Mouse (Mus musculus) urinary bladder, adult 18-20 months (tissue): ENCODE data around the gene Igfbp6.
"Not testable (repeated sequence)": the region's sequence is repeated elsewhere in the genome, so short reads cannot be mapped to it uniquely, and the experiment has no call there.

Experiments used
- DNase-seq, 2 experiments: peaks; one replicate each; pipeline ENCODE4 v3.0.0; 2022; ENCODE audit warnings: low spot score in 2 of 2, mixed read lengths in 2 of 2

The Igfbp6 gene

DNA sequence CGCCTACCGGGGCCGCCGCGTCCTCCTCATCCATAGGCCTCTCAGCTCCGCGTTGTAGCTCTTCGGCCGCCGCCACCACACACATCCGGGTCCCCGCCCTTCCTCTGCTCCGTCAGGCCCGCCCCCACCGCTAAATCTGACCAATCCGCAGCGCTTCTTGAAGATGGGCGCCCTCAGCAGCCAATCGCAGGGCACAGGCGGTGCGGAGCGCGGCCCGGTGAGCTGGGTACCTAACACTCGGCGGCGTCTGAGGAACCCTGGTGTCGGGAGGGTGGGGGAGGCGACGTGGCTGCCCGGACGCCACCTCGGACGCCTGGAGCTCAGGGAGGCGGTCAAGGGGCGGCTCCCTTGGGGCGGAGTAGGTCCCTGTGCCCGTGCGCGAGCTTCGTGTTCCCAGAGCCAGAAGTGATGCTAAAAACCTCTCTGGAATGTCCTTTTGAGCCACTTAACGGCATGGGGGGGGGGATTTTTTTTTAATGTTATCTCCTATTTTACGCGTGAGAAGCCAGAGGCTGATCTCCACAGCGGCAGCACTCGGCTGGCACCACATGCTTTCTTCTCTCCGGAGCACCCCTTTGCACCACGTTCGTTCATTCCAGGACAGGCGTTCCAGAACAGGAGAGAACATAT lies 7.9 kb upstream of the Igfbp6 start, which contains the start of gene Spryd3:
Gene Spryd3, minus strand, starts transcription at position 106 of the 630 bp plus-strand sequence.
- DNase-seq = peak; percentile 97 to 100

DNA sequence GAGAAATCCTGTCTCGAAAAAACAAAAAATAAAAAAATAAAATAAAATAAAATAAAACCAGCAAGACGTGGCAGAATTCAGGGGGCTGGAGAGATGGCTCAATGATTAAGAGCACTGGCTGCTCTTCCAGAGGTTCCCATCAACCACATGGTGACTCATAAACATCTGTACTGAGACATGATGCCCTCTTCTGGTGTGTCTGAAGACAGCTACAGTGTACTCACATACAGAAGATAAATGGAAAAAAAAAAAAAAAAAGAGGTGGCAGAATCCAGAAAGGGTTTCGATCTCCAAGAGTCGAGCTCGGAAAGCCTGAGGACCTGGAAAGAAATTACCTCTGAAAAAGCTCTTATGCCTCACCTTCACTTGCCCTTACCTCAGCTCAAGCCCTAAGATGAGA lies 3.0 kb upstream of the Igfbp6 start:
- no peak for DNase-seq

DNA sequence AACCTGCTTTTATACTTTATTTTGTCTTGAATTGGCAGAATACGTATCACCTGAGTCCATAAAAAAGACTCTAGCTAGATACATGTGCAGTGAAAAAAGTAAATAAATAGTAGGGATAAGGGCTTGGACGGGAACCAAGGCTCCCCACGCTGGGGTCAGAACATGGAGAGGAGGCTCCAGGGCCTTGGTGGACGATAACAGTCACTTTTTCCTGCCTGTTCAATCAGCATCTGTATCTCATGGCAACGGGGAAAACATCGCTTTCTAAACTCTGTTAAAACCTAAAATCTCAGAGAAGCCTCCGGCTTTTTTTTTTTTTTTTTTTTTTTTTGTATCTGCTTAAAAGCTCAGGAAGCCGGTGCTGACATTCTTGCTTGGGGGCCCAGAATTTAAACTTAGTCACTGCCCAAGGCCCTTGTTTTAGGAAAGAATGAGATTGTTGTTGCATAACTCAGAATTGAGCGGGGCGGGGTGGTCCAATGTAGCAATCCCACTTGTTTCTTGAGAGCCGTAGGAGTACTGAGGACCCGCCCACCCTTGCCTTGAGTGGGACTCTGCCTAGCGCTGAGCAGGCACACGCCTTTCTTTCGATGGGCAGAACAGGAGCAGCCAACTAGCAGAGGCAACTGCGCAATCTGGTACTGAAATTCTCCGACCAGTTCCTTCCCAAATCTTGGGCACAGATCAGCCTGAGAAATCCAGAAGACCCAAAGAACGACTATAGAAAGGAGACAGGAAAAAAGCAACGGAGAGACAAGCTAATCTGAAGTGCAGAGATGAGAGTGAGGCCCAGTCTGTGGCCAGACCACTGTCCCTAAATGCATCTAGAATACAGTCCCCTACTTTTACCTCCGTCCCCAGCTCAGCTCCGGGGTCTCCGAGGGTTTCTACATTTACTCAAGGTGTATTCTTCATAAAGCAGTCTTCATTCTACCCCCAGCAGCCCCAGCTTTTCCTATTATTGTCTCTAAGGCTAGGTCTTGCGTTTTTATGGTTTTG lies 949 bp upstream of the Igfbp6 start:
- peak in 1 of 2 experiments; percentile 72 for DNase-seq

DNA sequence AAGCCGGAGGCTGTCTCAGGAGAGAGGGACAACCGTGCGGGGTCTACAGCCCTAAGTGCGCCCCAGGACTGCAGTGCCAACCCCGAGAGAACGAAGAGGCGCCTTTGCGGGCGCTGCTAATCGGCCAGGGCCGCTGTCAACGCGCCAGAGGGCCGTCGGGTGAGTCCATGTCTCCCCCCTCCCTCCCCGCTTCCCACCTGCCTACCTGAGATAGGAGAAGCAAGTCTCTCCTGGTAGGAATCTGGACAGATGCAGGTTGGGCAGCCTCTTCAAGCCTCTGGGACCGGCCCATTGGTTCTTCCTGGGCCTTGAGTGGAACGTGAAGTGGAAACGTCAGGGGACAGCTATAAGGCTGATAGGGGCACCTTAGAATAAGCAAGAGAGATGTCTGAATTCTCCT lies 564 bp downstream of the Igfbp6 start:
- no peak for DNase-seq

DNA sequence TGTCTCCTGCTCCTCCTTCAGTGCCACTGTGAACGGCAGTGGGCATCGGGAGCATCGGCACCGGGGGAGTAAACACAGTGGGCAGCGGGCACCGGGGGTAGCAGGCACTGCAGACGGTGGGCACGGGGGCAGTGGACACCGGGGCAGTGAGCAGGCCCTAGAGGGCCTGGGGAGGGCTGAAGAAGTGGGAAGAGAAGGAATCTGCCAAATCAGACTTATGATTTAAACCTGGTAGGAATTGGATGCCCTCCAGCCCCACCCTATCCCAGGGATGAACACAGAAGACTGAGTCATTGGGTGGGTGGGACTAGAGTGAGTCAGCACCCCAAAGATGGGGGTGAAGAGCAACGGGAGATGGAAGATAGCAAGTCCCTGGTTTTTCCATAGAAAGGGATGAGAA lies 1.2 kb downstream of the Igfbp6 start:
- DNase-seq = peak in 1 of 2 experiments; percentile 73

DNA sequence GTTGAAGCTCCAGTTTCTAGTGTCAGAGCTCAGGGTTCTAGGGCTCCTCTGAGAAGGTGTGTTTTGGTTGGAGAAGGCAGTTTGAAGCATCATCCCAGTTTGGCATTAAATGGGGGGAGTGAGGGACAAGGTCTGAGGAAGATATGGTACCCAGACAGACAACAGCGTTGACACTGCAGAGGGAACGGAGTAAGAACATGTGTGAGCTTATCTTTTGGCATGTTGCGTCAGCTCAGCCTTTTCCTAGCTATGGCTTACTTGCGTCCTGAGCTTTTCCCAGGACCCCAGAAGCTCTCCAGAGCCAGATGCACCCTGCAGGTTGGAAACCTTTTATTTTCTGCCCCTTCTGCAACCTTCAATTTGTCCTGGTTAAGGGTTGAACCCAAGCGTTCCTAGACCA lies 1.9 kb downstream of the Igfbp6 start:
- no peak for DNase-seq

DNA sequence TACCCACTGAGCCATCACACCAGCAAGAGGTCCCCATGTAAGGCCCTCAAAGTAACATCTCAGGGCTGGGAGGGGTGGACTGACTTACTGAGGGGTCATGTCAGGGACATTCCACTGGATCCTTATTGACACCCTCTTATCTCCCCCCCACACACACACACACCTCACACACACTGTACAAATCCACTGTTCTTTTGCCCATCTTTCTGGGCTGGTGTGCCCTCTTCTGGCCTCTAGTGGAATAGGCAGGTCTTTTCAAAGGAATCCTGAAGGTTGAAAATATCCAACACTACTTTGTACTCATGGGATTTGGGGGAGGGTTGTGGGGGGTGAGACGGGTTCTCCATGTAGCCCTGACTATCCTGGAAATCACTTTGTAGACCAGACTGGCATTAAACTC lies 2.7 kb downstream of the Igfbp6 start:
- DNase-seq = no peak

DNA sequence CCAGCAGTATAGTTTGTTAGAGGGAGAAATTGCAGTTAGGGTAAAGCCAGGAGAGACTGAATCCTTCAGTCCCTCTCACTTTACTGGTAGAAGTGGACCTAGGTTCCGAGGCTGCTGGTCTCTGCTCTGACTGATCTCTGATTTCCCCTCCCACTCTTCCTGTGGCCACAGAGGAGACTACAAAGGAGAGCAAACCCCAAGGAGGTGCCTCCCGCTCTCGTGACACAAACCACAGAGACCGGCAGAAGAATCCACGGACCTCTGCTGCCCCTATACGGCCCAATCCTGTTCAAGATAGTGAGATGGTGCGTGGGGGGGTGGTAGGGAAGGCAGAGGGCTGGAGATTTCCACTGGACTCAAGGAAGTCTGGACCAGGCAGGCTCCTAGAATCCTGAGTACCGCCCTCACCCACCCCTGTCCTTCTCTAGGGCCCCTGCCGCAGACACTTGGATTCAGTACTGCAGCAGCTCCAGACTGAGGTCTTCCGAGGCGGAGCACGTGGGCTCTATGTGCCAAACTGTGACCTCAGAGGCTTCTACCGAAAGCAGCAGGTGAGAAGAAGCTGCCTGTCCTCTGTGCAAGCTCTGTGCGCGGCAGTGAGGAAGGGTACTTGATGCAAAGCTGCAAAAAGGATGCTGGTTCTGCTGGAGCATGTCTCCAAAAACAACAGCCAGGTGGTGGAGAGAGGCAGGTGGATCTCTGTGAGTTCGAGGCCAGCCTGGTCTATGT lies 3.7 kb downstream of the Igfbp6 start:
- no peak for DNase-seq

DNA sequence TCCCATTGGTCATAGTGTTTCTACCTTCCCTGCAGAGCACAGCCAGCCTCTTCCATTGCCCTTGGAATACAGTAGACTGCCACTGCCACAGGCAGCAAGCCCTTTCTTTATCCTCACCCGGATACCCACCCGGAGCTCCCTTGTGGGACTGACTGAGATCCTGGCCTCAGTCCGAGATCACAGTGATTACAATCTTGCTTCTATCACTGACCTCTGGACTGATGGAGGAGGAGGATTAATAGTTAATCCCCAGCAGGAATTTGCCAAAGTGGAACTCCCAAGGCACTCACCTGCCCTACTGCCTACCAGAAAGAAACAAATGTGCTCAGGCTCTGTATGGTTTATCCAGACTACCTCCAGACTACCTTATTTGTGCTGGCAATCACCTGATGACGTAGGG lies 5.4 kb downstream of the Igfbp6 start:
- no peak for DNase-seq

DNA sequence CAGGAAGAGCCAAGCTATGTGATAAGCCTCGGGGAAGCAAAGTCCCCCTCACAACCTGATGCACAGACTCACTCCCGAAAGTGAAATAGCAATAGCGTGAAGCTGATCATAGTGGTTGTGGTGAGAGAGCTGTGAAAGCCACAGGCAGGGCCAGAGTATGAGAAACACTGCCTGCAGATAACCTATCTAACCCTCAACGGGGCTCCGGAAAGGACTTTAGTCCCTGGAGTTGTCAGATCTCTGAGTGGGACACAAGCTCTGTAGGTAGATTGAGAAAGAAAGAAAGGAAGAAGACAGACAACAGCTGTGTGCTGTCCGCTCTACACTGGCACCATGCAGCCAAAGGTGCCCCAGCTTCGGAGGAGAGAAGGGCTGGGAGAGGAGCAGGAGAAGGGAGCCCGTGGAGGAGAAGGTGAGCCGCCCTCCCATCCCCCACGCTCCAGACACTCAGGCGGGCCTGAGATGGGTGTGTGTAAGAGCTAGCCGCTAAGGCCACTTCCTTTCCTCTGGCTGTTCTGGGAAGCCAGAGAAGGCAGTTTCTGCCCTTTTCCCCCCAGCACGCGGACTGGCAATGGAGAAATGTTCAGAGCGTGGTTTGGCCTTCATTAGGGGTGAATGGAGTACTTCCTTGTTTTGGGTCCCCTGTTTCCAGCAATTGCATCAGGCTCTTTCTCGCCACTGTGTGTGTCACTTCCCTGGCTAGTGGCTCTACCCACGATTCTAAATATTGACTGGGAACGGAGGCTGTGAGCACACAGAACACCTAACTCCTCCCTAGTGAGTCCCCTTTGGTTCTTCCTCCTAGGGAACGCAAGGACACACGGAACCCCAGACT lies 6.4 kb downstream of the Igfbp6 start, which contains the start of gene Soat2:
Gene Soat2, plus strand, starts transcription at position 226 of the 835 bp plus-strand sequence.
- DNase-seq = peak in 1 of 2 experiments; percentile 57

DNA sequence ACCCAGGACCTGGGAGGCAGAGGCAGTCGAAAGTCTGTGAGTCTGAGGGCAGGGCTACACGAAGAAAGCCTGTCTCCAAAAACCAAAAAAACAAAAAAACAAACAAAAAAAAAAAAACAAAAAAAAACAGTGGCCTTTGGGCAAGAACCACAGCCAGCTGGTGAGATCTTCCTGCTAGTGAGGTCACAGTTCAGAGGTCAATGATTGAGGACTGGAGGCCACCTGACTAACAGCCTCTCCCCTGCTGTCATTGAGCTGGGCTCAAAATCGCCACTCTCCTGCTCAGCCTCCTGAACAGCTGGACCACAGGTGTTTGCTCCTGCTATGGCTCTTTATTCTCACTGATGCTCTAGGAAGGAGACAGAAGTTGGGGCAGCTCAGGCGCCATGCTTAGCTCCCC lies 8.5 kb downstream of the Igfbp6 start:
- DNase-seq = no peak

DNA sequence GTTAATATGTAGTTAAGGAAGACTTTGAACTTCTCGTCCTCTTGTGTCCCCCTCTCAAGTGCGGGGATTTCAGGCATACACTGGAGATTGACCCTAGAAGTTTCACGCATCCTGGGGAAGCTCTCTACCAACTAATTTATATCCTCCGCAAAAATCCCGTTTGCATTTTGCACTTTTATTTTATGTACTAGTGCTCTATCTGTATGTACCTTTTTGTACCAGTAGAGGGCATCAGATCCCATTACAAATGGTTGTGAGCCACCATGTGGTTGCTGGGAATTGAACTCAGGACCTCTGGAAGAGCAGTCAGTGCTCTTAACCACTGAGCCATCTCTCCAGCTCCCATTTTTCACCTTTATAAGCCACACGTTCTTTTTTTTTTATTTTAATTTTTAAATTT lies 10.8 kb downstream of the Igfbp6 start:
- DNase-seq = not testable (repeated sequence)

DNA sequence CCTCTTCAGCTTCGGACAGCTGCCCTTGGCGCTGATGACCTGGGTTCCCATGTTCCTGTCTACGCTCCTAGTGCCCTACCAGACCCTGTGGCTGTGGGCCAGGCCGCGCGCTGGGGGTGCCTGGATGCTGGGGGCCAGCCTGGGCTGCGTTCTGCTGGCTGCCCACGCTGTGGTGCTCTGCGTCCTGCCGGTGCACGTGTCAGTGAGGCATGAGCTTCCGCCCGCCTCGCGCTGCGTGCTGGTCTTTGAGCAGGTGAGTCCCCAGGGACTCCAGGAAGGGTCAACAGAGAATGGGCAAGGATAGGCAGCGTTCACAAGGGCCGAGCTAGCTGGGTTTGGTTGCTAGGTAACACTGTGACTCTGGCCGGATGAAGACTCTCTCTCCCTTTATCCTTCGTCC lies 12.7 kb downstream of the Igfbp6 start:
- DNase-seq = no peak

DNA sequence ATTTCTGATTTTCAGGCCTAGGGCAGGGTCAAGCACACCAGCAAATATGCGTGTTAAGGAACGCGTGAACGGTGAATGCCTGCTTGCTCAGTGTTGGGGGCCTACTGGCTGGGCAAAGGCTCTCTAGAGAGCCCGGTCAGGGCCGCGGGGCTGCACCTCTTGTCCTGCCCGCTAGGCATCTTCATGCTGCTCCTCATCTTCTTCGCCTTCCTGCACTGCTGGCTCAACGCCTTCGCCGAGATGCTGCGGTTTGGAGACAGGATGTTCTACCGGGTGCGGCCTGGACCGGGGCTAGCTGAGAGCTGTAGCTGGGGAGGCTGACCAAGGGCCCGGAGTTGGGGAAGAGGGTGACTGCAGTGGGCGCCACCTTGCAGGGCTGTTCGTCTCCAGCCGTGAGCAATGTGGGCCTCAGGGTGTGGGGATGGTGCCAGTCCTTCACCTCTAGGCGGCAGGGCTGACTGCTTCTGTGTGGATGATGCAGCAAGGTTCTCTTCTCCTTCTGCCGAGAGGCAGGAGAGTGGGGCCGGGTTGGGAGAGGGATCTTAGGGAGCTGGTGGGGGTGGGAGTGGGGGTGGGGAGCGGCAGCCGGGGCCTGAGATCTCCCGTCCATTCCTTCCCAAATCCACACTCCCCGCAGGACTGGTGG lies 16.4 kb downstream of the Igfbp6 start:
- no peak for DNase-seq

DNA sequence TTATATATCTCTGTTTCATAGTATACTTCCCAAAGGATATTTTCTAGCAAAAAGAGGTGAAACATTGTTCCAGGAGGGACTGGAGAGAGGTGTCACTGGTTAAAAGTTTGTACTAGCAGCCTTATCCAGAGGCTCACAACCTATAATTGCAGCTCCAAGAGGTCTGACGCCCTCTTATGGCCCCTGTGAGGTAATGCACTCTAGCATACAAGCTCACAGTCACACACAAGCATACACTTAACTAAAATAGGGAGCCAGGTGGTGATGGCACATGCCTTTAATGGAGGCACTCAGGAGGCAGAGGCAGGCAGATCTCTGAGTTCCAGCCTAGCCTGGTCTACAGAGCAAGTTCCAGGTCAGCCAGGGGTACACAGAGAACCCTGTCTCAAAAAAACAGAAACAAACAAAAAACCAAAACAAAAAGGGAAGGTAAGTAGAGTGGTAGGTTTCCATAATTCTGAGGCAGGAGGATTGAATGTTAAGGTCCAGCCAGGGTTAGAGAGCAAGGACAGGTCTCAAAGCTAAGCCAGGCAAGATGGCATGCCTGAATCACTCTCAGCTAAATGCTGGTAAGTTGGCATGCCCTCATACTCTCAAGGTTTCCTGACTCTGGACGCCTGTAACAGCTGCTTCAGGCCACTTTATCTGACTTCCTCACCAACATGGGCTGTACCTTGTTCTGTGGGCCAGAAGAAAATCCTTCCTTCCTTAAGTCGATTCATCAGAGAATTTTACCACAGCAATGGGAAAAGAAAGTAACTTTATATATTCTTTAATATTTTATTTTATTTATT lies 19.9 kb downstream of the Igfbp6 start:
- DNase-seq = no peak

DNA sequence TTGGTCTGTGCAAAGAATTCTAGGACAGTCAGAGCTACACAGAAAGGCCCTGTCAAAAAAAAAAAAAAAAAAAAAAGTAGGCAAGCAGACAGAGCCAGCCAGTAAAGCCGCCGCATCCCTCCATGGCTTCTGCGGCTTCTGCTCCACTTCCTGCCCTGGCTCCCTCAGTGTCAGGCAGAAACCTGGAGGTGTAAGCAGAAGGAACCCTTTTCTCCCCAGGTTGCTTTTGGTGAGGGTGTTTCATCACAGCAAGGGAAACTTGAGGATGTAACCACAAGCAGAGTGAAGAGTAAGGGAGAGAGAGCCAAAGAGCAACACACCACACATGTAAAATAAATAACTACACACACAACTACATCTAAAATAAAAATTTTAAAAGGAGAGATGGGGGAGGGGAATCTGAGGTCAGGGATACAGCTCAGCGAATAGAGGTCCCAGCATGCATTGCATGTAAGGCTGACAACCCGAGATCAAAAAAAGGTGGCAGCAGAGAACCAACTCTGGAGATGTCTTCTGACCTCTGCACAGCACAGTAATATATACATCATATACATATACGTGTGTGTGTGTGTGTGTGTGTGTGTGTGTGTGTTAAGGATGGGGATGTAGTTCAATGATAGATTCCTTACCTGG lies 21.4 kb downstream of the Igfbp6 start:
- no peak for DNase-seq

DNA sequence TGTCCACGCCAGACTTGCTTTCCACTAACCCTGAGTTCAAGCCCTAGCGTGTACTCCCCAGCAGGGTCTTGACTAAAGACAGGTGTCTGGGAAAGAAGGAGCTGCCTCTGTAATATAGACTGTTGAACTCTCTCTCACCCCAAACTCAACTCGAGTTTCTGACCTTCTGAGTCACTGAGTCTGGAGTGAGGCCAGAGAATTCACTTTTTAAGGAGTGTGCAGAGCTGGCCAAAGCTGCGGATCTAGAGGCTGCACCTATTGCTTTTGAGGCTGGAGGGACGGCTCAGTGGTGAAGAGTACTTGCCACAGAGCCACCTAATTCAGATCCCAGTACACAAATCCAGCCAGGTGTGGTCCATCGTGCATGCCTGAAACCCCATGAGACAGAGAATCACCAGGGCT lies 23.5 kb downstream of the Igfbp6 start:
- peak in 1 of 2 experiments; percentile 48 for DNase-seq

DNA sequence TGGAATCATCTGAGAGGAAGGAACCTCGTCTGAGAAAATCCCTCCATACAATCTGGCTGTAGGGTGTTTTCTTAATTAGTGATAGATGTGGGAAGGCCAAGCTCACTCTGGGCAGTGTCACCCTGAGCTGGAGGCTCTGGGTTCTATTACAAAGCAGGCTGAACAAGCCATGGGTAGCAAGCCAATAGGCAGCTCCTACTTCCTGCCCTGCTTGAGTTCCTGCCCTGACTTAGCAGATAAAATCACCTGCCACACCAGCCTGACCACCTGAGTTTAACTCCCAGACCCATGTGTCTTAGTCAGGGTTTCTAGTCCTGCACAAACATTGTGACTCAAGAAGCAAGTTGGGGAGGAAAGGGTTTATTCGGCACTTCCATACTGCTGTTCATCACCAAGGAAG lies 24.9 kb downstream of the Igfbp6 start:
- peak in 1 of 2 experiments; percentile 63 for DNase-seq

DNA sequence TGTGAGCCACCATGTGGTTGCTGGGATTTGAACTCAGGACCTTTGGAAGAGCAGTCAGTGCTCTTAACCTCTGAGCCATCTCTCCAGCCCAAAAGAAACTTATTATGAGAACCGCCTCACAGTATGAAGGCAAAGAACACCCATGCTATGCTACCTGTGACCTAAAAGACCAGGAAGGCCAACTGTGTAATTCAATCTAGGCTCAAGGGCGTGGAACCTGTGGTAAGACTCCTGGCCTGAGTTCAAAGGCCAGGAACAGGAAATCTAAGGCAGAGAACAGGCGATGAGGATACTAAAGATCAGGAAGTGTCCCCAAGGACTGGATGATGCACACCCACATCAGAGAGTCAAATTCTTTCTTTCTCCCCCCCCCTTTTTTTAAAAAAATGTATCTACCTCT lies 29.4 kb downstream of the Igfbp6 start:
- DNase-seq = no peak
